Mouse (Mus musculus): ENCODE results near the gene Txnrd3. TPM values are rescaled to one million over a fixed set of nuclear protein-coding genes. Genes with fewer than 3 reads are reported as not detected.

Txnrd3 gene
- polyA plus RNA-seq, 1 experiment from 2014 or later: 15.4 TPM

- ATAC-seq: no peak
- no peaks in the 10 kb centered on the region for H3K9me3 ChIP-seq (replicated peaks; ENCODE audit: control insufficient read depth, low read length, poor library complexity, severe bottlenecking)
- H3K9ac ChIP-seq (ENCODE audit: low read depth, low read length): no peak overlapping the region
- no peak overlapping the region for H3K4me2 ChIP-seq (ENCODE audit: low read length)
- H3K36me3 ChIP-seq (ENCODE audit: control insufficient read depth, insufficient read depth, low read length): no peaks in the 10 kb centered on the region; the same call in 1 of the 2 replicates
- H3K4me1 ChIP-seq (ENCODE audit: control insufficient read depth, insufficient read depth, low read length): no peaks in the 10 kb centered on the region
- 88% methylated on average over 3 of the region's 3 CpGs for WGBS
- H3K27ac ChIP-seq (ENCODE audit: low read length): no peak overlapping the region
- no peaks in the 10 kb centered on the region for H3K27me3 ChIP-seq (ENCODE audit: control insufficient read depth, insufficient read depth, low read depth, low read length)
- no peak overlapping the region for H3K4me3 ChIP-seq (ENCODE audit: low read depth, low read length)
Measured at GRCm38 (mm10) chr6:89662521-89662920, 18.7 kb downstream of the Txnrd3 start.

- ATAC-seq: no peak
- Histone ChIP-seq H3K4me1 (ENCODE audit: control insufficient read depth, insufficient read depth, low read length) (no peaks in the 10 kb centered on the region), H3K27me3 (ENCODE audit: control insufficient read depth, insufficient read depth, low read depth, low read length) (no peaks in the 10 kb centered on the region), H3K27ac (ENCODE audit: low read length) (no peak overlapping the region), H3K36me3 (ENCODE audit: control insufficient read depth, insufficient read depth, low read length) (no peaks in the 10 kb centered on the region; the same call in 1 of the 2 replicates), H3K4me3 (ENCODE audit: low read depth, low read length) (no peak overlapping the region), H3K4me2 (ENCODE audit: low read length) (no peak overlapping the region), H3K9ac (ENCODE audit: low read depth, low read length) (no peak overlapping the region), H3K9me3 (replicated peaks; ENCODE audit: control insufficient read depth, low read length, poor library complexity, severe bottlenecking) (no peaks in the 10 kb centered on the region)
- WGBS: 38% methylated on average over 8 of the region's 8 CpGs
Measured at GRCm38 (mm10) chr6:89665155-89665554, 21.4 kb downstream of the Txnrd3 start.

- no peaks in the 10 kb centered on the region for H3K4me1 ChIP-seq (ENCODE audit: control insufficient read depth, insufficient read depth, low read length)
Measured at GRCm38 (mm10) chr6:89665667-89666066, 21.9 kb downstream of the Txnrd3 start.

GRCm38 (mm10) chr6:89666976-89667375 is 23.2 kb downstream of the Txnrd3 start:
- Histone ChIP-seq H3K9me3 (replicated peaks; ENCODE audit: control insufficient read depth, low read length, poor library complexity, severe bottlenecking) (no peaks in the 10 kb centered on the region), H3K27me3 (ENCODE audit: control insufficient read depth, insufficient read depth, low read depth, low read length) (no peaks in the 10 kb centered on the region), H3K9ac (ENCODE audit: low read depth, low read length) (no peak overlapping the region), H3K4me3 (ENCODE audit: low read depth, low read length) (no peak overlapping the region), H3K4me2 (ENCODE audit: low read length) (no peak overlapping the region), H3K4me1 (ENCODE audit: control insufficient read depth, insufficient read depth, low read length) (no peaks in the 10 kb centered on the region), H3K36me3 (ENCODE audit: control insufficient read depth, insufficient read depth, low read length) (no peaks in the 10 kb centered on the region; the same call in 1 of the 2 replicates), H3K27ac (ENCODE audit: low read length) (no peak overlapping the region)
- no peak for ATAC-seq
- WGBS: 84% methylated on average over 3 of the region's 3 CpGs

More at GRCm38 (mm10) chr6:89665667-89666066, 21.9 kb downstream of the Txnrd3 start:
- H3K9ac ChIP-seq (ENCODE audit: low read depth, low read length): no peak overlapping the region
- no peak overlapping the region for H3K27ac ChIP-seq (ENCODE audit: low read length)
- WGBS: 85% methylated on average over 7 of the region's 7 CpGs
- no peak overlapping the region for H3K4me3 ChIP-seq (ENCODE audit: low read depth, low read length)
- H3K27me3 ChIP-seq (ENCODE audit: control insufficient read depth, insufficient read depth, low read depth, low read length): no peaks in the 10 kb centered on the region
- H3K36me3 ChIP-seq (ENCODE audit: control insufficient read depth, insufficient read depth, low read length): no peaks in the 10 kb centered on the region; the same call in 1 of the 2 replicates
- H3K4me2 ChIP-seq (ENCODE audit: low read length): no peak overlapping the region
- ATAC-seq: no peak
- no peaks in the 10 kb centered on the region for H3K9me3 ChIP-seq (replicated peaks; ENCODE audit: control insufficient read depth, low read length, poor library complexity, severe bottlenecking)

- ATAC-seq: no peak
- WGBS: 80% methylated on average over 6 of the region's 6 CpGs
Measured at GRCm38 (mm10) chr6:89669556-89669955, 25.8 kb downstream of the Txnrd3 start.

GRCm38 (mm10) chr6:89671431-89671830 is 27.6 kb downstream of the Txnrd3 start:
- no peaks in the 10 kb centered on the region for H3K27me3 ChIP-seq (ENCODE audit: control insufficient read depth, insufficient read depth, low read depth, low read length)
- 83% methylated on average over 6 of the region's 6 CpGs for WGBS
- H3K9me3 ChIP-seq (replicated peaks; ENCODE audit: control insufficient read depth, low read length, poor library complexity, severe bottlenecking): no peaks in the 10 kb centered on the region
- H3K27ac ChIP-seq (ENCODE audit: low read length): no peak overlapping the region
- H3K4me1 ChIP-seq (ENCODE audit: control insufficient read depth, insufficient read depth, low read length): no peaks in the 10 kb centered on the region
- H3K4me3 ChIP-seq (ENCODE audit: low read depth, low read length): no peak overlapping the region
- H3K36me3 ChIP-seq (ENCODE audit: control insufficient read depth, insufficient read depth, low read length): peaks cover 9% of the 10 kb centered on the region
- no peak overlapping the region for H3K4me2 ChIP-seq (ENCODE audit: low read length)
- ATAC-seq: no peak
- no peak overlapping the region for H3K9ac ChIP-seq (ENCODE audit: low read depth, low read length)

More at GRCm38 (mm10) chr6:89669556-89669955, 25.8 kb downstream of the Txnrd3 start:
- Histone ChIP-seq H3K4me2 (ENCODE audit: low read length) (no peak overlapping the region), H3K9ac (ENCODE audit: low read depth, low read length) (no peak overlapping the region), H3K4me1 (ENCODE audit: control insufficient read depth, insufficient read depth, low read length) (no peaks in the 10 kb centered on the region), H3K36me3 (ENCODE audit: control insufficient read depth, insufficient read depth, low read length) (peaks cover 5% of the 10 kb centered on the region; the same call in 1 of the 2 replicates), H3K4me3 (ENCODE audit: low read depth, low read length) (no peak overlapping the region), H3K9me3 (replicated peaks; ENCODE audit: control insufficient read depth, low read length, poor library complexity, severe bottlenecking) (no peaks in the 10 kb centered on the region), H3K27ac (ENCODE audit: low read length) (no peak overlapping the region), H3K27me3 (ENCODE audit: control insufficient read depth, insufficient read depth, low read depth, low read length) (no peaks in the 10 kb centered on the region)

GRCm38 (mm10) chr6:89672641-89673040 is 28.9 kb downstream of the Txnrd3 start:
- H3K4me2 ChIP-seq (ENCODE audit: low read length): no peak overlapping the region

GRCm38 (mm10) chr6:89673135-89673780 is 29.5 kb downstream of the Txnrd3 start:
- no peak overlapping the region for H3K4me2 ChIP-seq (ENCODE audit: low read length)
- 80% methylated on average over 11 of the region's 11 CpGs for WGBS
- ATAC-seq: no peak

More at GRCm38 (mm10) chr6:89672641-89673040, 28.9 kb downstream of the Txnrd3 start:
- ATAC-seq: no peak
- no peaks in the 10 kb centered on the region for H3K4me1 ChIP-seq (ENCODE audit: control insufficient read depth, insufficient read depth, low read length)
- H3K36me3 ChIP-seq (ENCODE audit: control insufficient read depth, insufficient read depth, low read length): peaks cover 9% of the 10 kb centered on the region
- no peaks in the 10 kb centered on the region for H3K9me3 ChIP-seq (replicated peaks; ENCODE audit: control insufficient read depth, low read length, poor library complexity, severe bottlenecking)
- 87% methylated on average over 7 of the region's 7 CpGs for WGBS
- no peaks in the 10 kb centered on the region for H3K27me3 ChIP-seq (ENCODE audit: control insufficient read depth, insufficient read depth, low read depth, low read length)
- H3K27ac ChIP-seq (ENCODE audit: low read length): no peak overlapping the region
- H3K9ac ChIP-seq (ENCODE audit: low read depth, low read length): no peak overlapping the region
- H3K4me3 ChIP-seq (ENCODE audit: low read depth, low read length): no peak overlapping the region

GRCm38 (mm10) chr6:89678522-89678921 is 34.7 kb downstream of the Txnrd3 start:
- Histone ChIP-seq H3K4me1 (ENCODE audit: control insufficient read depth, insufficient read depth, low read length) (no peaks in the 10 kb centered on the region; the same call in 1 of the 2 replicates), H3K36me3 (ENCODE audit: control insufficient read depth, insufficient read depth, low read length) (peaks cover 6% of the 10 kb centered on the region), H3K27ac (ENCODE audit: low read length) (no peak overlapping the region), H3K9me3 (replicated peaks; ENCODE audit: control insufficient read depth, low read length, poor library complexity, severe bottlenecking) (no peaks in the 10 kb centered on the region), H3K4me3 (ENCODE audit: low read depth, low read length) (no peak overlapping the region), H3K27me3 (ENCODE audit: control insufficient read depth, insufficient read depth, low read depth, low read length) (no peaks in the 10 kb centered on the region), H3K9ac (ENCODE audit: low read depth, low read length) (no peak overlapping the region), H3K4me2 (ENCODE audit: low read length) (no peak overlapping the region)
- no peak for ATAC-seq
- 80% methylated on average over 4 of the region's 4 CpGs for WGBS

More at GRCm38 (mm10) chr6:89673135-89673780, 29.5 kb downstream of the Txnrd3 start:
- H3K9ac ChIP-seq (ENCODE audit: low read depth, low read length): no peak overlapping the region
- H3K9me3 ChIP-seq (replicated peaks; ENCODE audit: control insufficient read depth, low read length, poor library complexity, severe bottlenecking): no peaks in the 10 kb centered on the region
- H3K4me1 ChIP-seq (ENCODE audit: control insufficient read depth, insufficient read depth, low read length): no peaks in the 10 kb centered on the region
- H3K27ac ChIP-seq (ENCODE audit: low read length): no peak overlapping the region
- H3K36me3 ChIP-seq (ENCODE audit: control insufficient read depth, insufficient read depth, low read length): peaks cover 9% of the 10 kb centered on the region
- no peaks in the 10 kb centered on the region for H3K27me3 ChIP-seq (ENCODE audit: control insufficient read depth, insufficient read depth, low read depth, low read length)
- H3K4me3 ChIP-seq (ENCODE audit: low read depth, low read length): no peak overlapping the region
